ENCODE assay signal across 25 mouse cellular contexts in the genomic region with DNA sequence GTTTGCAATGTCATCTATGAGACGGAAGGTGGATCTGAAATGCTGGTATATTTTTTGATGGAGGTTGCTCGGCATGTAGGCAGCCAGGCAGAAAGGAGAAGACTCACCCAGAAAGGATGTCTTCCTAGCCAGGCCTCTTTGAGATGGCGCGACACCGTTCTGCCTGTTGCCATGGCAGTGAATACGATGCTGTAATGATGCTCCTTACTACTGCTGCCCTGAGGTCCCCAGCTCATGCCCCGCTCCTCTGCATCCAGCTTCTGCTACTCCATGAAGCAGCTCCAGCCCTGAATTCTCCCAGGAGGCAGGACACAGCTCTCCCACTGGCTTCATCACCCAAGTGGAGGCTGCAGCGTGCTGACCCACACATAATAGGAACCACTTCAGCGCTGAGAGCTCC.
A peak's percentile ranks its signal among the peaks of the same experiment; 100 is the strongest.
DNase-seq lines count a peak whose midpoint lies in the region; ATAC-seq lines count a peak whose summit lies in the region.
"Had no signal": no experiment of that assay in that cellular context is flagged by ENCODE, and none has a peak within 500 bp of the region (broad histone marks: within the 10 kb centered on the region; RNA-seq: fewer than 3 reads in every experiment).

No protein-coding gene starts in this region.

- peaks cover 22% of the 10 kb centered on the region for H3K4me1 ChIP-seq in forebrain, embryonic 15.5 days
- peaks cover 6% of the 10 kb centered on the region; the same call in 1 of the 2 replicates for H3K4me1 ChIP-seq in forebrain, embryonic 11.5 days (replicated peaks; ENCODE audit: control insufficient read depth, insufficient read depth, low read length)
- H3K4me1 ChIP-seq in hindbrain, embryonic 13.5 days (replicated peaks) = peaks cover 43% of the 10 kb centered on the region
- peaks cover 8% of the 10 kb centered on the region; the same call in 1 of the 2 replicates for H3K4me1 ChIP-seq in hindbrain, embryonic 11.5 days (replicated peaks; ENCODE audit: control insufficient read depth, insufficient read depth, low read length)
- peaks cover 63% of the 10 kb centered on the region for H3K4me1 ChIP-seq in embryonic facial prominence, embryonic 10.5 days
- peaks cover 19% of the 10 kb centered on the region for H3K4me1 ChIP-seq in midbrain, embryonic 15.5 days
- H3K4me1 ChIP-seq: liver, embryonic 12.5 days had no signal

- H3K4me3 ChIP-seq in forebrain, embryonic 15.5 days = no peak overlapping the region
- H3K4me3 ChIP-seq in forebrain, embryonic 11.5 days (ENCODE audit: low read depth, low read length) = no peak overlapping the region
- H3K4me3 ChIP-seq in hindbrain, embryonic 13.5 days = no peak overlapping the region
- H3K4me3 ChIP-seq in hindbrain, embryonic 11.5 days (ENCODE audit: low read depth, low read length) = no peak overlapping the region
- no peak overlapping the region for H3K4me3 ChIP-seq in embryonic facial prominence, embryonic 10.5 days
- H3K4me3 ChIP-seq in midbrain, embryonic 15.5 days = no peak overlapping the region
- H3K4me3 ChIP-seq: embryonic facial prominence, embryonic 12.5 days; gastrocnemius, adult 2 months; limb, embryonic 13.5 days; liver, embryonic 12.5 days had no signal

- ATAC-seq in forebrain, embryonic 15.5 days (replicated peaks) = 0 out of 2 replicates have a peak, but pooled peaks have one; percentile 34
- no peak for ATAC-seq in forebrain, embryonic 11.5 days (replicated peaks; ENCODE audit: low FRiP score)
- ATAC-seq in hindbrain, embryonic 13.5 days (ENCODE audit: low FRiP score) = 0 out of 2 replicates have a peak, but pooled peaks have one; percentile 11
- ATAC-seq in hindbrain, embryonic 11.5 days (ENCODE audit: low FRiP score) = no peak
- peak; percentile 53; the same call in 1 of the 2 replicates for ATAC-seq in midbrain, embryonic 15.5 days (replicated peaks)
- ATAC-seq: activated CD4-positive, CD25-positive, alpha-beta regulatory T cell, adult 4 months; intestine, postnatal 0 days; liver, embryonic 12.5 days; liver, postnatal 0 days had no signal

- no peak for DNase-seq in forebrain, embryonic 11.5 days (ENCODE audit: low spot score)
- DNase-seq in hindbrain, embryonic 11.5 days (ENCODE audit: low spot score) = no peak
- no peak for DNase-seq in embryonic facial prominence, embryonic 10.5 days (ENCODE audit: low spot score)
- DNase-seq in frontal cortex, postnatal 14 days (ENCODE audit: low spot score in 2 of 2) = no peak
- DNase-seq in spleen, postnatal 14 days (ENCODE audit: low spot score in 2 of 2) = no peak
- DNase-seq: adrenal gland, adult 2 months; adrenal gland, postnatal 36 days; cerebellum, adult 9-10 months; cerebellum, postnatal 36 days; gastrocnemius, adult 2 months; heart, postnatal 14 days; kidney, postnatal 25 days; liver, postnatal 0 days; lung, postnatal 36 days; right cerebral cortex, postnatal 25 days; thymus, postnatal 14 days had no signal

- WGBS in forebrain, embryonic 15.5 days = 65% methylated on average over 9 of the region's 9 CpGs
- WGBS in forebrain, embryonic 11.5 days = 73% methylated on average over 9 of the region's 9 CpGs
- WGBS in hindbrain, embryonic 13.5 days = 35% methylated on average over 9 of the region's 9 CpGs
- WGBS in hindbrain, embryonic 11.5 days = 62% methylated on average over 9 of the region's 9 CpGs
- WGBS in embryonic facial prominence, embryonic 10.5 days = 74% methylated on average over 9 of the region's 9 CpGs
- 45% methylated on average over 9 of the region's 9 CpGs for WGBS in midbrain, embryonic 15.5 days

- H3K4me2 ChIP-seq in forebrain, embryonic 15.5 days (replicated peaks) = no peak overlapping the region
- H3K4me2 ChIP-seq in forebrain, embryonic 11.5 days (ENCODE audit: low read depth, low read length, severe bottlenecking) = no peak overlapping the region
- H3K4me2 ChIP-seq in hindbrain, embryonic 13.5 days = no peak overlapping the region
- no peak overlapping the region for H3K4me2 ChIP-seq in hindbrain, embryonic 11.5 days (replicated peaks; ENCODE audit: low read depth, low read length)
- 0 out of 2 replicates have a peak overlapping the region, but pooled peaks have one; percentile 9 for H3K4me2 ChIP-seq in midbrain, embryonic 15.5 days
- H3K4me2 ChIP-seq: embryonic facial prominence, embryonic 12.5 days; limb, embryonic 13.5 days; liver, embryonic 12.5 days had no signal

- H3K27me3 ChIP-seq in forebrain, embryonic 15.5 days = no peaks in the 10 kb centered on the region
- H3K27me3 ChIP-seq in forebrain, embryonic 11.5 days (ENCODE audit: control insufficient read depth, insufficient read depth, low read length) = no peaks in the 10 kb centered on the region; the same call in 1 of the 2 replicates
- H3K27me3 ChIP-seq in hindbrain, embryonic 13.5 days = peaks cover 3% of the 10 kb centered on the region; the same call in 1 of the 2 replicates
- H3K27me3 ChIP-seq in hindbrain, embryonic 11.5 days (ENCODE audit: control insufficient read depth, insufficient read depth, low read length) = peaks cover 2% of the 10 kb centered on the region; the same call in 1 of the 2 replicates
- H3K27me3 ChIP-seq in embryonic facial prominence, embryonic 10.5 days (replicated peaks; ENCODE audit: low read depth, poor library complexity, severe bottlenecking) = peaks cover 38% of the 10 kb centered on the region; the same call in 1 of the 2 replicates
- H3K27me3 ChIP-seq in midbrain, embryonic 15.5 days (replicated peaks) = no peaks in the 10 kb centered on the region
- H3K27me3 ChIP-seq: CH12.LX; embryonic facial prominence, embryonic 12.5 days had no signal

- H3K27ac ChIP-seq in forebrain, embryonic 15.5 days (replicated peaks) = no peak overlapping the region
- H3K27ac ChIP-seq in forebrain, embryonic 11.5 days (ENCODE audit: low read depth, low read length) = no peak overlapping the region
- H3K27ac ChIP-seq in hindbrain, embryonic 13.5 days = no peak overlapping the region
- H3K27ac ChIP-seq in hindbrain, embryonic 11.5 days (ENCODE audit: low read depth, low read length) = no peak overlapping the region
- H3K27ac ChIP-seq in embryonic facial prominence, embryonic 10.5 days (replicated peaks) = peak overlapping the region; percentile 69
- no peak overlapping the region for H3K27ac ChIP-seq in midbrain, embryonic 15.5 days
- H3K27ac ChIP-seq: embryonic facial prominence, embryonic 12.5 days; limb, embryonic 13.5 days; liver, embryonic 12.5 days had no signal

- H3K36me3 ChIP-seq in forebrain, embryonic 15.5 days = no peaks in the 10 kb centered on the region
- no peaks in the 10 kb centered on the region for H3K36me3 ChIP-seq in forebrain, embryonic 11.5 days (ENCODE audit: control insufficient read depth, insufficient read depth, low read length)
- no peaks in the 10 kb centered on the region for H3K36me3 ChIP-seq in hindbrain, embryonic 13.5 days
- no peaks in the 10 kb centered on the region for H3K36me3 ChIP-seq in hindbrain, embryonic 11.5 days (ENCODE audit: control insufficient read depth, insufficient read depth, low read length)
- no peaks in the 10 kb centered on the region for H3K36me3 ChIP-seq in embryonic facial prominence, embryonic 10.5 days (replicated peaks)
- H3K36me3 ChIP-seq in midbrain, embryonic 15.5 days (replicated peaks) = no peaks in the 10 kb centered on the region
- H3K36me3 ChIP-seq: embryonic facial prominence, embryonic 12.5 days; limb, embryonic 13.5 days; liver, embryonic 12.5 days had no signal

- H3K9me3 ChIP-seq in forebrain, embryonic 15.5 days = no peaks in the 10 kb centered on the region
- no peaks in the 10 kb centered on the region for H3K9me3 ChIP-seq in forebrain, embryonic 11.5 days (ENCODE audit: control insufficient read depth, low read length)
- H3K9me3 ChIP-seq in hindbrain, embryonic 13.5 days = no peaks in the 10 kb centered on the region
- H3K9me3 ChIP-seq in hindbrain, embryonic 11.5 days (ENCODE audit: control insufficient read depth, low read length) = no peaks in the 10 kb centered on the region
- H3K9me3 ChIP-seq in embryonic facial prominence, embryonic 10.5 days = no peaks in the 10 kb centered on the region
- no peaks in the 10 kb centered on the region for H3K9me3 ChIP-seq in midbrain, embryonic 15.5 days
- H3K9me3 ChIP-seq: embryonic facial prominence, embryonic 12.5 days; limb, embryonic 13.5 days; liver, embryonic 12.5 days had no signal

- no peak overlapping the region for H3K9ac ChIP-seq in forebrain, embryonic 15.5 days (replicated peaks)
- H3K9ac ChIP-seq in forebrain, embryonic 11.5 days (ENCODE audit: low read length) = no peak overlapping the region
- H3K9ac ChIP-seq in hindbrain, embryonic 13.5 days = peak overlapping the region; percentile 46; the same call in 1 of the 2 replicates
- H3K9ac ChIP-seq in hindbrain, embryonic 11.5 days (ENCODE audit: low read depth, low read length) = no peak overlapping the region
- no peak overlapping the region for H3K9ac ChIP-seq in midbrain, embryonic 15.5 days
- H3K9ac ChIP-seq: embryonic facial prominence, embryonic 12.5 days; limb, embryonic 13.5 days; liver, embryonic 12.5 days; liver, postnatal 0 days had no signal

Comparison
In these comparisons a context has a peak if more than half of its experiments do, and no peak if none do; other contexts are left out.
1. ATAC-seq: peak in forebrain, embryonic 15.5 days (single experiment), hindbrain, embryonic 13.5 days (single experiment) and midbrain, embryonic 15.5 days (single experiment); none in forebrain, embryonic 11.5 days (single experiment) and hindbrain, embryonic 11.5 days (single experiment).